Mouse (Mus musculus) thymus, postnatal 14 days (tissue): ENCODE measurements around the gene Gm11639.
"Not testable (repeated sequence)": the region's sequence is repeated elsewhere in the genome, so short reads cannot be mapped to it uniquely, and the experiment has no call there.

Source experiments
- DNase-seq: peaks from one replicate; pipeline ENCODE4 v3.0.0; 2021

The Gm11639 gene

GRCm38 (mm10) chr11:105120551-105121061, 435.1 kb downstream of the Gm11639 start:
- DNase-seq, result no peak

- not testable (repeated sequence) for DNase-seq
These were observed 436.3 kb downstream of the Gm11639 start for GRCm38 (mm10) chr11:105121792-105122191.

DNA sequence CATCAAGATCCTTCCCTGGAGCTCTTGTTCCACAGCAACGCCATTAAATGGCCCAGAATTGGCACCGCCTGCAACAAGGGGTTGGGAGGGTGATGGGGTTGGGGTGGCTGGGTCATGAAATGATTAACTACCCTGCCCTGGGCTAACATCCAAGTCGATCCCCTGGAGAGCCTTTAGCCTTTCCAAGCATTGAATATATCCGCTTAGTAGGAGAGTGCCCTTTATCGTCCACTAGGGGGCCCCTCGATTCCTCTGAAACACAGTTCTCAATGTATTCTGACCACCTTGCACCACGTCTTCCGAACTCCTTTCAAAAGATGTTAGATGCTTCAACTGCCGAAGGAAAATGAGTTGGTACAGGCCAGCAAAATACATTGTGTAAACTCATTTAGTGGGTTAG, 438.5 kb downstream of the Gm11639 start:
- DNase-seq, result peak; percentile 55

- DNase-seq, result peak; percentile 85
These were observed 440.4 kb downstream of the Gm11639 start, which contains the start of gene Mettl2 for GRCm38 (mm10) chr11:105125735-105126519. Gene Mettl2, plus strand, starts transcription at chr11:105126425.

DNA sequence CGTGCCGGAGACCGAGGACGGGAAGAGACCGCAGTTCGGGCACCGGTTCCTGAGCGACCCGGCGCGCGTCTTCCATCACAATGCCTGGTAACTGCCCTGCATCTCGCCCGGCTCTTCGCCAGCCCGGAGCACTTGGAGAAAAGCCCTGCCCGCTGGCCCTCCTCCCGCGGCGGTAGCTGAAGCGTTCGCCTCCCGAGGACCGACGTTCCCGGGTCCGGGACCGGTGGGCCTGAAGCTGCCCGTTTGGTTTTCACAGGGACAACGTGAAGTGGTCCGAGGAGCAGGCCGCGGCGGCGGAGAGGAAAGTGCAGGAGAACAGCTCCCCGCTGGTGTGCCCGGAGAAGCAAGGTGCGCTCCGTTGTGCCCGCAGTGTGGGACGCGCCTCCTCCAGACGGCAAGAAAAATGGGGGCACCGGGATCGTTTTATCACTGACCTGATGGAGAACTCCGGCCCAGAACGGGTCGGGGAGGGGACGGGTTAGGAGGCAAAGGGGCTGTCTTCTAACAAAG, 441.1 kb downstream of the Gm11639 start:
- no peak for DNase-seq

DNA sequence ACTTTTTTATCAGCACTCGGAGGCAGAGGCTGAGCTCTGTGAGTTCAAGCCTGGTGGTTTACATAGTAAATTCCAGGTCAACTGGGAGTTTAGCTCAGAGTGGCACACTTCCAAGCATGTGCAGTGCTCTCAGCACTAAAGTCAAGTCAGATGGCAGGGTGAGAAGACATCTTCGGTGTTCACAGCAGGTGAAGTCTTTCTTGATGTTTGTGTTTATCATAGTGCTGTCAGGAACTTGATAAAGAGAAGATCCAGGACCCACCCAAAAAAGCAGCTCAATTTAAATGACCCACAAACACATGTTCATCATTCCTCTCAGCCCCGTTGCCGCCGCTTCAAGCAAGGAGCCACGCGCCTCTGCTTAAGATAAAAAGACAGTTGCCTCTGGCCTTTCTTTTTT, 450.2 kb downstream of the Gm11639 start:
- DNase-seq, result no peak

DNA sequence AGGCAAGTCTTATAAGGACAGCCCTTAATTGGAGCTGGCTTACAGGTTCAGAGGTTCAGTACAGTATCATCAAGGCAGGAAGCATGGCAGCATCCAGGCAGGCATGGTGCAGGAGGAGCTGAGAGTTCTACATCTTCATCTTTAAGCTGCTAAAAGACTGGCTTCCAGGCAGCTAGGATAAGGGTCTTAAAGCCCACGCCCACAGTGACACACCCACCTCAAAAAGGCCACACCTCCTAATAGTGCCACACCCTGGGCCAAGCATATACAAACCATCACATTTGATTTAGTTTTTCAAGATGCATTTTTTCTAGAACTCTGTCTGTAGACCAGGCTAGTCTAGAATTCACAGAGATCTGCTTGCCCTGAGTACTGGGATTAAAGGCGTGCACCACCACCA, 451.7 kb downstream of the Gm11639 start:
- DNase-seq, result not testable (repeated sequence)

GRCm38 (mm10) chr11:105140512-105140911, 455.0 kb downstream of the Gm11639 start:
- DNase-seq, result not testable (repeated sequence)

DNA sequence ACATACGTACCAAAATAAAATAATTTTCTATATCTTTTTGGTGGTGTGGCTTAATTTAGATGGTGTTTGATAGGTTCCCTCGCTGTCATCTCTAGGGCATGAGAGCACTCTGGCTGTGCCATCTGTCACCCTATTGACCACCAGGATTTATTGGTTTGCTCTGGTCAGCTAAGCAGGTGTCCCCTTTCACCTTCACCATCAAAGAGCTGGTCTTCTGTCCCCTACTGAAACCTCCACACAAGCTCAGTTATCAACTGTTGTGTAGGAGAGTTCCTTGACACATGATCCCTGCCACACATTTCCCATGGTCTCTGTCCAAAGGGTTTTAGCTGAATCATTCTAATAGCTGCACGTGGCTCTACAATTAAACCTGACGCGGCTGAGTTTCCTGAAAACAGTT, 455.6 kb downstream of the Gm11639 start:
- DNase-seq, result no peak

- DNase-seq, result no peak
These were observed 458.1 kb downstream of the Gm11639 start for GRCm38 (mm10) chr11:105143564-105143963.

DNA sequence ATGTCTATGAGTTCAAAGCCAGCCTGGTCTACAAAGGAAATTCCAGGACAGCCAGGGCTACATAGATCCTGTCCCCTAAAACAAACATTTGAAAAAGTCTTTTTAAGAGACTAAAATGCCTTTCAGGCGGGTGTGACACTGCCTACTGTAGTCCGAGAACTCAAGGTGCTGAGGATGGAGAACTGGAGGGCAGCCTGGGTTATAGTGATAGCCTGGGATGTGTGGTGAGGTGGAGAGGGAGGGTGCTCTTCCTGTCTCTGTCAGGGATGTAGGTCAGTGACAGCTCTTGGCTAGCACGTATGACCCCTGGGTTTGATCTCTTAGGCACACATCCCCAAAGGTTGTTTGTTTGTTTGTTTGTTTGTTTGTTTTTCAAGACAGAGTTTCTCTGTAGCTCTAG, 458.6 kb downstream of the Gm11639 start:
- DNase-seq, result no peak

- DNase-seq, result no peak
These were observed 459.2 kb downstream of the Gm11639 start for GRCm38 (mm10) chr11:105144508-105145210.

- no peak for DNase-seq
These were observed 459.7 kb downstream of the Gm11639 start for GRCm38 (mm10) chr11:105145211-105145610.

DNA sequence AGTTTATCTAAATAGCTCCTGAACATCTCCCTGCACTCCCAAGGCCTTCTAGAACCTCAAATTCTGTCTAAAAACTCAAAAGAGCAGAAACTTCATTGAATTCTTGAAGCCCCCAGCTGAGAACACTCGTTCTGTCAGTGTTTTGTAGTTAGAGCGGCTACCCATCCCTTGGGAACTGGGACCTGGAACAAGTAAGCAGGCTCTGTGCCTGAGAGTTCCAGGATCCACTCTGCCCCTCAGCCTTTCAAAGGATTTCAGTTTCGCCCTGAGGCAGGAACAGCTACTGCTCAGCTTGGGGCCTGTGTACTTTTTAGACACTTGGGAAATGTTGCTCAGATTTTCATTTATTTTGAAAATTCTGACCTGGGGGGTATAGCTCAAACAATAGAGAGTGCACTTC, 461.1 kb downstream of the Gm11639 start, which contains the start of gene Gm10842:
TSS of gene Gm10842 (plus strand) at position 301 of the 400 bp plus-strand sequence.
- DNase-seq, result no peak

DNA sequence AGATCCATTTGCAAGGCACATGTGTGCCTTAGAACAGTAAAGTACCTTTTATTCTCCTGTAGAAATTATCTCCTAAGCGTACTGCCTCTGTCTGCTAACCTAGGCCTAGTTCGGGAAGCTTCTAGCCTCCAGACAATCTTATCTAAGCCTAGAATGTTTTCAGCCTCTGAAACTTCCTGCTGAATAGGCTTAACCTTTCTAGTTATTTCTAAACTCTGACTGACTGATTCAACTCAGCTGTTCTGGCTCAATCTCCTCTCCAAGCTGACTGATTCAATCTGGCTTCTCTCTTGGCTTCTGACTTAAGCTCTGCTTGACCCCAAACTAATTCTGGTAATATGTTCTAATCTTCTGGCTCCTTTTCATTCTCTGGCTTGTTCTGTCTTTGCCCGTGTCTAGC, 463.8 kb downstream of the Gm11639 start:
- DNase-seq, result no peak

DNA sequence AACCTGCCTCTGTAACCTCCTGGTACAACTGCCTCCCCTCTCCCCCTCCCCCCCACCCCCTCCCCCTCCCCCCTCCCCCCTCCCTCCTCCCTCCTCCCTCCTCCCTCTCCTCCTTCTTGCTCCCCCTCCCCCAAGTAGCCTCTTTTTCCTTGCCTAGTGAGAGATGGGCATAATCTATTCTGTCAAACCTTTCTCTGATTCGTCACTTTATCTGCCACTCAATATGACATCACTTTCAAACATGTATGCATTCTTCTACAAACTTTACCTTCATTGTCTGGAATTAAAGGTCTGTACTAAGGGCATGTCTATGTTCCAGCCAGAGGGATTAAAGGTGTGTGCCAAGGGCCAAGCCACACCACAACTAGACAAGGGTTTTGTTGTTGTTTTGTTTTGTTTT, 464.3 kb downstream of the Gm11639 start:
- peak; percentile 21 for DNase-seq

GRCm38 (mm10) chr11:105150691-105151090, 465.2 kb downstream of the Gm11639 start:
- peak; percentile 18 for DNase-seq

GRCm38 (mm10) chr11:105151226-105152016, 465.9 kb downstream of the Gm11639 start:
- peak; percentile 67 for DNase-seq

DNA sequence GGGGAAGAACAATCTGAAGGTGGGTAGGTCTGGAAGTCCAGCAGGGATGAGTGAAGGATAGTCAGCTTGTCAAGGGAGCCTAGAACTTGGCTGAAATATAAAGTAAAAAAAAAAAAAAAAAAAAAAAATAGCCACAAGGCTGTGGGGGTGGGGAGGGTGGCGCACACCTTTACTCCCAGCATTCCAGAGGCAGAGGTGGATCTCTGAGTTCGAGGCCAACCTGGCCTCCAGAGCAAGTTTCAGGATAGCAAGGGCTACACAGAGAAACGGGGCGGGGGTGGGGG, 466.5 kb downstream of the Gm11639 start:
- no peak for DNase-seq

- DNase-seq, result no peak
These were observed 466.9 kb downstream of the Gm11639 start for GRCm38 (mm10) chr11:105152357-105152899.

DNA sequence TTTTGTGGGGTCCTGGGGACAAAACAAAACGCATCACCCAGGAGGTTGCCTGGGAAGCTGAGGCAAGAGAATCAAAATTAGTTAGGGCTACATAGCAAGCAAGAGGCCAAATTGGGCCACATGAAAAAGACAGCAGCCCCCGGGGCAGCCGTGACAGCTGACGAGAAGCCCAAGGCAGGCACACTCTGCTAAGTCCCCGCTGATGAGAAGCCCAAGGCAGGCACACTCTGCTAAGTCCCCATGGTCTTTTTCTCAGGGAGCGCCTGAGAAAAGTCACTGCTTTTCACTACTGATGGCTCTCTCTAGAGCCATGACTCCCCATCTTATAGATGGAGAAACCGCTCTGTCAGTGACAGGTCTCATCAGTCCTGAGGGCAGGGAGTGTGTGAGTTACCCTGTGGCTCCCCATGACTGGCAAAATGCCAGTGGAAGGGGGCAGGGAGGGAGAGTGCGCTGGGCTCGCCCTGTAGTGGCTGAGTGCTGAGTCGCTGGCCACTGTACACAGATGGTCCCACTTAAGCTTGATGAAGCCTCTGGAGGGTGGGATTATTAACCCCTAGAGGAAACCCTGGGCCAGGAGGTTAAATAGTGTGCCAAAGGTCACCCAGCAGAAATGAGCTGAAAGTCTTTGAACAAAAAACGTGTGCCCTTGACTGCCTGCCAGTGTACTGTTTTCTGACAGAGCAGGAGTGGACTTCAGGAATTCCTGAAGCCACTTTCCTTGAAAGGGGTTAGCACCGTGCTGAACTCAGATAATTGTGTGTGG, 467.7 kb downstream of the Gm11639 start:
- no peak for DNase-seq

- DNase-seq, result no peak
These were observed 470.4 kb downstream of the Gm11639 start for GRCm38 (mm10) chr11:105155915-105156314.
